Mouse (Mus musculus) embryonic facial prominence, embryonic 12.5 days (tissue): ENCODE measurements at regions not wholly inside any gene's neighbourhood (a gene's known extent, or its start where the extent isn't known, plus 50 kb on each side); places are given as distances from the start of the nearest gene placed in this dataset.

ENCODE experiments used
- ATAC-seq: fragments of 200-750 bp; cut with Nextera tagmentation; 2 replicates; pipeline ENCODE4 v1.8.0; 2017; ENCODE audit not compliant: insufficient number of reproducible peaks, insufficient read depth, low FRiP score, low TSS enrichment
- H3K27ac ChIP-seq: fragments of 300-500 bp; sonication (generic); 2 replicates; pipeline ENCODE4 v1.5.1; 2016; ENCODE audit warnings: mild to moderate bottlenecking
- H3K27me3 ChIP-seq: fragments of 300-500 bp; sonication (generic); 2 replicates; pipeline ENCODE4 v1.6.1; 2016; ENCODE audit warnings: mild to moderate bottlenecking, moderate library complexity
- H3K36me3 ChIP-seq: fragments of 300-500 bp; sonication (generic); 2 replicates; pipeline ENCODE4 v1.6.1; 2016; ENCODE audit warnings: mild to moderate bottlenecking
- H3K4me1 ChIP-seq: fragments of 300-500 bp; sonication (generic); 2 replicates; pipeline ENCODE4 v1.6.1; 2016
- H3K4me2 ChIP-seq: fragments of 300-500 bp; sonication (generic); replicated peaks from 2 replicates; pipeline ENCODE4 v1.6.1; 2016; ENCODE audit warnings: mild to moderate bottlenecking, moderate library complexity
- H3K4me3 ChIP-seq: fragments of 300-500 bp; sonication (generic); 2 replicates; pipeline ENCODE4 v1.5.1; 2016; ENCODE audit warnings: mild to moderate bottlenecking
- H3K9ac ChIP-seq: fragments of 300-500 bp; sonication (generic); 2 replicates; pipeline ENCODE4 v1.6.1; 2016; ENCODE audit warnings: mild to moderate bottlenecking, moderate library complexity
- H3K9me3 ChIP-seq: fragments of 300-500 bp; sonication (generic); 2 replicates; pipeline ENCODE4 v1.6.1; 2016; ENCODE audit warnings: mild to moderate bottlenecking, moderate library complexity
- WGBS: fragments of 180-500 bp; shearing (Covaris S2); methylation state at CpG from one replicate; pipeline ENCODE4 v1.1.7; 2016; 5-methylcytosine and 5-hydroxymethylcytosine counted together

DNA sequence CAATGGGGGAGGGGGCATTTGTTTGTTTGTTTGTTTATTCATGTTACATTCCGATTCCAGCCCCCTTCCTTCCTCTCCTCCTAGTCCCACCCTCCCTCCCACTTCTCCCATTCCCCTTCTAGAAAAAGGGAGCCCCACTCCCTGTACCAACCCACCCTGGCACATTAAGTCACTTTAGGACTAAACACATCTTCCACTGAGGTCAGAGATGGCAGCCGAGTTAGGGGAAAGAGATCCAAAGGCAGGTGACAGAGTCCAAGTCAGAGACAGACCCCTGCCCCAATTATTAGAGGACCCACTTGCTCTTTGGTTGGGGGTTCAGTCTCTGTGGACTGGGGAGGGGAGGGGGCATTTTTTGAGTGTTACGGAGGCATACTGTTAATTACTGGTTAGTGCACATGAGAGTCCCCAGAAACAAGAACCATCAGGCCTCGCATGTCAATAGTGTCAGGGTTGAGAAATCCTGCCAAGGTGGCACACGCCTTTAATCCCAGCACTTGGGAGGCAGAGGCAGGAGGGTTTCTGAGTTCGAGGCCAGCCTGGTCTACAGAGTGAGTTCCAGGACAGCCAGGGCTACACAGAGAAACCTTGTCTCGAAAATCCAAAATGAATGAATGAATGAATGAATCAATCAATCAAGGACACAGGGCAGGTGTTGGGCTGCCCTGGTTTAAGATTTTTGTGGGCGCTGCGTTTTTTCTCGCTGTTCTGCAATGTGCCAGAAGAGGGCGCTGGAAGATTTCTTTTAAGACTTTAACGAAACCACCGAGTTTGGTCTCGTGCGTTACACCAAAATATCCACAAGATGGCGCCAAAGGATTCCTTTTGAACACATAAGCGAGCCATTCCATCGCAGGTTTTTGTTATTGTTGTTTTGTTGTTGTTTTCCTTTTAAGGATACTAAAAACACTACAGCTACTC lies 67.8 kb upstream of the Arhgap29 start:
- Histone ChIP-seq H3K4me2 (0 out of 2 replicates have a peak overlapping the region, but pooled peaks have one; percentile 15), H3K9ac (no peak overlapping the region), H3K27ac (no peak overlapping the region), H3K27me3 (no peaks in the 10 kb centered on the region), H3K36me3 (no peaks in the 10 kb centered on the region), H3K4me1 (peaks cover 10% of the 10 kb centered on the region; the same call in 1 of the 2 replicates), H3K4me3 (no peak overlapping the region), H3K9me3 (no peaks in the 10 kb centered on the region)
- WGBS: 20% methylated on average over 18 of the region's 18 CpGs
- peak; percentile 6; the same call in 1 of the 2 replicates for ATAC-seq

- whole genome bisulfite sequencing: 60% methylated on average over 8 of the region's 8 CpGs
- ATAC-seq: no peak
- H3K9me3 ChIP-seq: no peaks in the 10 kb centered on the region
These were observed 65.3 kb upstream of the Abcd3 start for GRCm38 (mm10) chr3:121880355-121880754.

DNA sequence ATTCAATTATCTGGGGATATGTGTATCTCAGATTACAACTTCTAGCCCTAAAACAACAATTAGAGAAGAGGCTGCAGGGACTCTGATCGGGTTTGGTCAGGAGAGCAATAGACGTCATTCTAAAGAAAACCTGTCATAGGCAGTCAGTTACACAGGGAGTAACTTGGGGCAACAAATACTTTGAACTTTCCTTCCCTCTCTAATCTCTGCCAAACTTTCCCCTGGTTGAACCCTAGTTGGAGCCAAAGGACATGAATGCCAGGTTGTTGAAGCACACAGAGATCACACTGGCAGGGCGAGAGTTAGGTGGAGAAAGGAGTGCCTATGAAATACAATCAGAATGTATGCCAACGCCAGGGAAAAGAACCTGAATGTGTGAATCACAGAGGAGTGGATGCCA lies 60.0 kb upstream of the Abcd3 start:
- no peaks in the 10 kb centered on the region for H3K36me3 ChIP-seq
- H3K27me3 ChIP-seq: no peaks in the 10 kb centered on the region
- no peak overlapping the region for H3K4me2 ChIP-seq
- ATAC-seq: no peak
- no peak overlapping the region for H3K4me3 ChIP-seq
- no peak overlapping the region for H3K27ac ChIP-seq
- no peaks in the 10 kb centered on the region for H3K9me3 ChIP-seq
- H3K9ac ChIP-seq: no peak overlapping the region
- 62% methylated on average over 4 of the region's 4 CpGs for WGBS
- H3K4me1 ChIP-seq: no peaks in the 10 kb centered on the region

More at GRCm38 (mm10) chr3:121880355-121880754, 65.3 kb upstream of the Abcd3 start:
- H3K36me3 ChIP-seq: no peaks in the 10 kb centered on the region
- no peaks in the 10 kb centered on the region for H3K27me3 ChIP-seq
- 0 out of 2 replicates have a peak, but pooled peaks cover 2% of the 10 kb centered on the region for H3K4me1 ChIP-seq
- H3K9ac ChIP-seq: no peak overlapping the region
- no peak overlapping the region for H3K4me3 ChIP-seq
- no peak overlapping the region for H3K4me2 ChIP-seq
- no peak overlapping the region for H3K27ac ChIP-seq

DNA sequence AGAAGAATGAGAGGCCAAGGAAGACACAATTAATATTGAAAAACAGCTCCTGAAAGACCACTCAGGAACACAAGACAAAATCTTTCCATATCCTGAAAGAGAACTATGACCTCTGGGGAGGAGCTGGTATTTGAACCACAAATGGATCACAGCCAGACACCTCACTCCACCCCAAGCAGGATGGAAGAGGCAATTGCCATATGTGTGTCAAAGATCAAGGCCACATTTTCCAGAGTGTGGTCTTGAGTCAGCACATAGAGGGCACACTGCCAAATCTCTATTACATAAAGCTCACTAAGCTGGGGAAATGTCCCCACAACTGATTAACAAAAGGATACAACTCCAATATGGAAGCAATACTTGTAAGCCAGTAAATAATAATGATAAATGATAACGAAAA lies 59.5 kb upstream of the Abcd3 start:
- no peak for ATAC-seq
- Histone ChIP-seq H3K4me3 (no peak overlapping the region), H3K9me3 (no peaks in the 10 kb centered on the region), H3K27me3 (no peaks in the 10 kb centered on the region), H3K27ac (no peak overlapping the region), H3K4me1 (no peaks in the 10 kb centered on the region), H3K9ac (no peak overlapping the region), H3K4me2 (no peak overlapping the region), H3K36me3 (no peaks in the 10 kb centered on the region)
- WGBS: 85% methylated on average over 1 of the region's 1 CpGs

- H3K36me3 ChIP-seq: no peaks in the 10 kb centered on the region
- no peak overlapping the region for H3K4me3 ChIP-seq
- no peak overlapping the region for H3K27ac ChIP-seq
- H3K27me3 ChIP-seq: no peaks in the 10 kb centered on the region
- no peaks in the 10 kb centered on the region for H3K4me1 ChIP-seq
- H3K9me3 ChIP-seq: no peaks in the 10 kb centered on the region
- H3K9ac ChIP-seq: no peak overlapping the region
- no peak overlapping the region for H3K4me2 ChIP-seq
- WGBS: 84% methylated on average over 2 of the region's 2 CpGs
- no peak for ATAC-seq
These were observed 58.5 kb upstream of the Abcd3 start for GRCm38 (mm10) chr3:121873572-121873971.

DNA sequence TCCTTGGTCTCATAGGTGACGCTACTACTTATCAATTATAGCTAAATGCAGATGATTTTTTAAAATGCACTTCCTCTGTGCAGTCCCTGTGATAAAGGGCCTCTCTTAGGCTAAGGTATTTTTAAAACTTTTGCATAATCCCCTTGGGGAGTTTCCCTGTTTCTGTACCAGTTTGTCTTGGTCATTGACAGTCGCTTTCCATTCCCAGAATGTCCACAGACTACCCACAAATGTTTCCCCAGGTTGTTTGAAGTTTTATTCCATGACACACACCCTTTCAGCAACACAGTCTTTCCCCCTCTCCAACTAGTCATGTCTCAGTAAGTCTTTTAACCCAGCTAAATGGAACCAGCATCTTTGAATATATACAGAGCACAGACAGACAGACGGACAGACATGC lies 57.6 kb upstream of the Abcd3 start:
- H3K9ac ChIP-seq: no peak overlapping the region
- no peaks in the 10 kb centered on the region for H3K36me3 ChIP-seq
- H3K4me1 ChIP-seq: no peaks in the 10 kb centered on the region
- no peak overlapping the region for H3K4me2 ChIP-seq
- H3K4me3 ChIP-seq: no peak overlapping the region
- 90% methylated on average over 3 of the region's 3 CpGs for WGBS
- H3K27me3 ChIP-seq: no peaks in the 10 kb centered on the region
- no peak for ATAC-seq
- no peak overlapping the region for H3K27ac ChIP-seq
- no peaks in the 10 kb centered on the region for H3K9me3 ChIP-seq

DNA sequence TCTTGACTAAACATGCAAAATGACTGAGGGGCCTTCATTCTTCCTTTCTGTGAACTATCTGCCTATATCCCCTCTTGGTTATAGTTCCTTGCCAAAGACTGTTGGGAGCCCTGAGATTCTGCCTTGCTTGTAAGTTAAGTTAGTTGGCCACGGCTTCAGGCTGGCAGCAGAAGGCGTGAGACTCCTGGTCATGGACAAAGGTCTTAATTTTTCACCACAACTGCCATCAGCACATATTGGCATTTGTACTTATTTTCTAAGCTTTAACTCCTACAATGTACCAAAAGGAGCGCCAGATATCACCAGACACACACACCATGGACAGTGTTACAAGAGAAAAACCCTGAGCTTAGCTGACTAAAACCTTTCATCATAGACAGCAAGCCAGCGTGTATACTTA lies 56.7 kb upstream of the Abcd3 start:
- Histone ChIP-seq H3K27ac (no peak overlapping the region), H3K4me1 (no peaks in the 10 kb centered on the region), H3K27me3 (no peaks in the 10 kb centered on the region), H3K9ac (no peak overlapping the region), H3K4me2 (no peak overlapping the region), H3K9me3 (no peaks in the 10 kb centered on the region), H3K4me3 (no peak overlapping the region), H3K36me3 (no peaks in the 10 kb centered on the region)
- no peak for ATAC-seq
- WGBS: 87% methylated on average over 4 of the region's 4 CpGs

DNA sequence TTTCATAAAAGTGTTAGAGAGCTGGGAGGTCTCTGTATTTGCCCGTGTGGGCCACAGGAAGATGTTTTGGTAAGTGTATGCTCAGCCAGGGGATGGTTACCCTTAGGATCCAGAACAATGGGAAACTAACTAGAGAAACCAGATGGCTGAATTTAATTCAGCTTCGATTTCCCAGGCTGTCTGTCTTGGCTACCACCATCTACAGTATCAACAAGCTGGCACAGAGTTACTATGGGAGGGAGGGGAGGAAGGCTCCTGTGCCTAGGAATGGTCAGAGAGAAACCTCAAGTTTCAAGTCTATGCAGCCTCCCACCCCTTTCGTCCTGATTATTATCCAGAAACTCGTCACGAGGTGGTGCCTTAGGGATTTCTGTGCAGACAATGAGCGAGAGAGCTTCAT lies 55.6 kb upstream of the Abcd3 start:
- Histone ChIP-seq H3K27ac (no peak overlapping the region), H3K4me1 (no peaks in the 10 kb centered on the region), H3K27me3 (no peaks in the 10 kb centered on the region), H3K36me3 (no peaks in the 10 kb centered on the region), H3K4me2 (no peak overlapping the region), H3K9ac (no peak overlapping the region), H3K9me3 (no peaks in the 10 kb centered on the region), H3K4me3 (no peak overlapping the region)
- 73% methylated on average over 6 of the region's 6 CpGs for WGBS
- no peak for ATAC-seq

DNA sequence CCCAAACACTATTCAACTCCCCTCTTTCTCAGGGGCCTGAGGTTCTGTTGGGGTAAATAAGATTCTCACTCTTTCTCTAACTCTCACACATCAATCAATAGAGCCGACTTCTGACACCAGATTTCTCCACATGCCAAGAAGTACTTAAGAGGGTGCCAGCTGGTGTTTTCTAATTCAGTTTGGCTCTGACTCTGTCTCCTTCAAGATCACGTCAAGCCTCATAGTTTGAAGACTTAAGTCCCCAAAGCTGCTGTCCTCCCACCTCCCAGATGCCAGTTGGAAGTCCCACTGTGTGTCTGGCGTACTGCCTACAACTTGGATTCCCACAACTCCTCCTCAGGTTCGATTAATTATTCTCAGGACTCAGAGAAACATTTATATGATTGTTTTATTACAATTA lies 54.6 kb upstream of the Abcd3 start:
- 0 out of 2 replicates have a peak, but pooled peaks cover 3% of the 10 kb centered on the region for H3K4me1 ChIP-seq
- no peak overlapping the region for H3K27ac ChIP-seq
- WGBS: 71% methylated on average over 4 of the region's 4 CpGs
- no peak overlapping the region for H3K4me2 ChIP-seq
- ATAC-seq: no peak
- no peaks in the 10 kb centered on the region for H3K27me3 ChIP-seq
- no peaks in the 10 kb centered on the region for H3K9me3 ChIP-seq
- H3K4me3 ChIP-seq: no peak overlapping the region
- no peaks in the 10 kb centered on the region for H3K36me3 ChIP-seq
- H3K9ac ChIP-seq: no peak overlapping the region

GRCm38 (mm10) chr3:121867301-121867700 lies 52.2 kb upstream of the Abcd3 start:
- Histone ChIP-seq H3K4me2 (no peak overlapping the region), H3K9me3 (no peaks in the 10 kb centered on the region), H3K9ac (no peak overlapping the region), H3K4me1 (0 out of 2 replicates have a peak, but pooled peaks cover 3% of the 10 kb centered on the region), H3K27ac (no peak overlapping the region), H3K4me3 (no peak overlapping the region), H3K27me3 (no peaks in the 10 kb centered on the region), H3K36me3 (no peaks in the 10 kb centered on the region)
- ATAC-seq: no peak
- WGBS: 56% methylated on average over 5 of the region's 5 CpGs

DNA sequence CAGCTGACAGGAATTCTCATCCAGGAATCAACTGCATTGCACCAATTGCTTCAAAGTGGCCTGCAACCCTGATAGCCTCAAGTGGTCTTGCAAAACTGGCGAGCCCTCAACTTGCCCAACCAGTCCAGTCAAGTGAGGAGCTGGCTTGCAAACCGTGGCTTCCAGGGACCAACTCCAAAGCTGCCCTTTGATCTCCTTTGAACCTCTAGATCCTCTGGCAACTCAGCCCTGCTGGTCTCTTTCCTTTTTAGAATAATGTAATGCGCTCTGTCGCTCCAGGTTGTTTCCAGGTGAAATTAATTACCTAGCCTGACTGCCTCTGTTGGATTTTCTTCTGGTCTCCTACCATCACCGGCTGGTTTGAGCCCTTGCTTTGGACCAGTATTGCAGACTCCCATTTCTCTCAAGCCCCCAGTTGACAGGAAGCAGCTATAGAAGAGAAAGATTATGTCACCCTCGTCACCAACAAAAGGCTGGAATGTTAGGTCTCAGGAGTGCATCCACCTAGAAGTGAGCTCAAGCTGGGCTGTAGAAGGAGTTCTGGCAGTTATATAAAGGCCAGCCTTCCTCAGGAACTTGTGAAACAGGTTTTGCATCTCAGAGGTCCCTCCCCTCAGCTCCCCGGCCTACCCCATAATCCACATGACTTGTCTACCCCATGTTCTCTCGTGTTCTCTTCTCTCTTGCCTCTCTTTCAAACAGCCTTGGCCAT lies 49.8 kb upstream of the Abcd3 start:
- Histone ChIP-seq H3K36me3 (no peaks in the 10 kb centered on the region), H3K9me3 (no peaks in the 10 kb centered on the region), H3K27ac (no peak overlapping the region), H3K9ac (no peak overlapping the region), H3K4me1 (0 out of 2 replicates have a peak, but pooled peaks cover 3% of the 10 kb centered on the region), H3K4me3 (no peak overlapping the region), H3K4me2 (no peak overlapping the region), H3K27me3 (no peaks in the 10 kb centered on the region)
- ATAC-seq: no peak
- WGBS: 30% methylated on average over 8 of the region's 8 CpGs
